ENCODE assay signal across 8 mouse cellular contexts in genomic region chr11:70016669-70017068, GRCm38 (mm10). TPM values are rescaled to one million over a fixed set of nuclear protein-coding genes. Genes with fewer than 3 reads are reported as not detected.
A peak's percentile ranks its signal among the peaks of the same experiment; 100 is the strongest.
DNase-seq lines count a peak whose midpoint lies in the region; ATAC-seq and TF ChIP-seq lines count a peak whose summit lies in the region.

Gene Dlg4, plus strand, starts transcription at chr11:70016942.

- DNase-seq in cerebellum, adult 9-10 months: peak; percentile 55
- DNase-seq in cerebellum, postnatal 14 days: no peak
- no peak for DNase-seq in spleen, adult 2 months (ENCODE audit: low read depth in 1 of 2, low spot score in 2 of 2)
- DNase-seq in spleen, postnatal 36 days (ENCODE audit: low spot score in 2 of 2): no peak
- DNase-seq in midbrain, embryonic 14.5 days: no peak
- no peak for DNase-seq in cerebellum, postnatal 10 days
- no peak for DNase-seq in right cerebral cortex, postnatal 36 days (ENCODE audit: low spot score in 2 of 2)

- H3K27me3 ChIP-seq in spleen, adult 2 months (ENCODE audit: control insufficient read depth, insufficient read depth, low read length): no peaks in the 10 kb centered on the region
- no peaks in the 10 kb centered on the region for H3K27me3 ChIP-seq in midbrain, embryonic 14.5 days (ENCODE audit: control insufficient read depth, insufficient read depth, low read length)

- no peak for TF ChIP-seq POLR2A in spleen, adult 2 months (IDR thresholded peaks at IDR 0.05; ENCODE audit: low read depth, low read length)

- no peak for ATAC-seq in inflammation-experienced regulatory T-cells, adult 6 months
- no peak for ATAC-seq in midbrain, embryonic 14.5 days (ENCODE audit: low FRiP score, low TSS enrichment)

- H3K4me3 ChIP-seq in spleen, adult 2 months (ENCODE audit: extremely low read depth, insufficient read depth, insufficient read length): no peak within 1 kb of the TSS
- H3K4me3 ChIP-seq in midbrain, embryonic 14.5 days (replicated peaks; ENCODE audit: low read depth, low read length): peak within 1 kb of the TSS; percentile 77

- H3K36me3 ChIP-seq in spleen, adult 2 months (ENCODE audit: control insufficient read depth, insufficient read depth, low read length): peaks cover 8% of the 10 kb centered on the region
- H3K36me3 ChIP-seq in midbrain, embryonic 14.5 days (ENCODE audit: control insufficient read depth, insufficient read depth, low read length): peaks cover 25% of the 10 kb centered on the region

- TF ChIP-seq CTCF in spleen, adult 2 months (IDR thresholded peaks at IDR 0.05; ENCODE audit: extremely low read depth, insufficient read depth, insufficient read length, insufficient replicate concordance): no peak

- no peaks in the 10 kb centered on the region for H3K9me3 ChIP-seq in midbrain, embryonic 14.5 days (ENCODE audit: control insufficient read depth, low read length)

- H3K9ac ChIP-seq in midbrain, embryonic 14.5 days (replicated peaks; ENCODE audit: low read length): peak within 1 kb of the TSS; percentile 80

- H3K27ac ChIP-seq in spleen, adult 2 months (ENCODE audit: insufficient read depth, low read length): peak within 1 kb of the TSS; percentile 56
- peak within 1 kb of the TSS; percentile 94 for H3K27ac ChIP-seq in midbrain, embryonic 14.5 days (replicated peaks; ENCODE audit: low read depth, low read length)

- 93% methylated on average over 3 of the region's 3 CpGs for WGBS in spleen, adult 2 months
- WGBS in midbrain, embryonic 14.5 days: 50% methylated on average over 3 of the region's 3 CpGs

- H3K4me1 ChIP-seq in spleen, adult 2 months (ENCODE audit: control insufficient read depth, insufficient read depth, insufficient read length): peaks cover 11% of the 10 kb centered on the region; the same call in 1 of the 2 replicates
- H3K4me1 ChIP-seq in midbrain, embryonic 14.5 days (ENCODE audit: control insufficient read depth, insufficient read depth, low read length): peaks cover 42% of the 10 kb centered on the region

- H3K4me2 ChIP-seq in midbrain, embryonic 14.5 days (ENCODE audit: low read length): peak within 1 kb of the TSS; percentile 89

RNA-seq across cellular contexts. Expression of gene Dlg4, which starts in this region (rescaled TPM):
- polyA plus RNA-seq in spleen, adult 2 months (2012; rRNA removed): 10.3 and 13.3 TPM in 2 replicates
- polyA plus RNA-seq in inflammation-experienced regulatory T-cells, adult 6 months (2017; shearing (Covaris generic)): 10 to 100 TPM in 2 of 3 experiments, 1 to 10 TPM in 1; 7.1 to 14.6 (median 11.2) TPM
- polyA plus RNA-seq in midbrain, embryonic 14.5 days (2014; fragmentation: Nextera tagmentation; extraction: Ambion mirVana): 33.1 and 41.0 TPM in 2 replicates
